Mouse (Mus musculus) spleen, postnatal 10 days (tissue): Measurements from ENCODE around the gene Tmem169.
A peak's percentile ranks its signal among the peaks of the same experiment; 100 is the strongest.
"Not testable (repeated sequence)": the region's sequence is repeated elsewhere in the genome, so short reads cannot be mapped to it uniquely, and the experiment has no call there.

Experiments used
- DNase-seq, 2 experiments: peaks; one replicate each; pipeline ENCODE4 v3.0.0; 2021 to 2022; ENCODE audit warnings: low spot score in 2 of 2

The Tmem169 gene

DNA sequence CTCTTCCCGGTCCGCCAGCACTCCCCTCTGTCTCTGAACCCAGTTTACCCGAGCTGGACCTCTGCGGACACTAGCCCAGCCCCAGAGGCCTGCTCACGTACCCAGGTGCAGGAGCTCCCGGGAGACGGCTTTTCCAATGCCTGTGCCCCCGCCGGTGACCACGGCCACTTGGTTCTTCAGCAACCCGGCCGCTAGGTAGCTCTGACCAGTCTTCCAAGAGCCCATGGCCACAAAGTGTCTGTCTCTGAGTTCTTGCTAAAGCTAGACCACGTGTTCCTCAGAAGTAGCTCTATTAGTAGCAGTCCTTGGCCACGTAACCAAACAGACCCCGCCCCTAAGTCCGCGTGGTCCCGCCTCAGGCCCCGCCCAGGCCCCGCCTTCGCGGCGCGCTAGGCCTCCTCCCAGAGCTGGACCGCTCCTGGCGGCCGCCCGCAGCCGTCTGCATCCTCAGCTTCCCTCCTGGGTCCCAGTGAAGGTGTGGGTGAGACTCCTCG, at the start of gene Tmem169, which contains the start of gene Pecr:
TSS of gene Tmem169 (plus strand) at position 378 of the 494 bp plus-strand sequence.
TSS of gene Pecr (minus strand) at position 323 of the 494 bp plus-strand sequence.
- peak; percentile 79 to 91 for DNase-seq

DNA sequence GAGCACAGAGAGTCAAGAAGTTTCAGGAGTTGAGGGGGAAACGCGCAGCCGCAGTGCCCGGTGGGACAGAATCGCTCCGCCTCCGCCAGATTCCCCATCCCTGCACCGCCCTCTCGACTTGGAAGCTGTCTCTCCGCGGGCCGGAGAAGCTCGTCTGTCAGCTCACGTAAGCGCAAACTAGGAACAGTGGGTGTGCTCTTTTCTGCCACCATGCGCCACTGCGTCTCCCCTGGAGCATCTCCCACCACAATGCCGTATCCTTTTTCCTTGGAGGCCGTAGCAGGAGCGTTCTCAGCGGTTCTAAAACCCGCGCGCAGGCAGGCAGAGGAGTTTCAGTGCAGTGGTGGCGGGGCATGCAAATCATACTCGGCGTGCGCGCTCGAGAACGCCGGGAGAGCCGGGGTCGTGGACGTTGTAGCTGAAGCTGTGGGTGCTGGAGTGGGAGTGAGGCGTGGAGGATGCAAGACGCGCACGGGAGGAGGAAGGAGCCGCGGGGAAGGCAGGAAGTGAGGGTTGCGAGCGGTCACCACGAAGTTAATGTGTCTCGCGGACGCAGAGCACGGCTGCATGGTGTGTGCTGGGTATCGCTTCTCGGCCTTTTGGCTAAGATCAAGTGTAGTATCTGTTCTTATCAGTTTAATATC, 47.7 kb upstream of the Tmem169 start:
- DNase-seq, result peak; percentile 36 to 60

DNA sequence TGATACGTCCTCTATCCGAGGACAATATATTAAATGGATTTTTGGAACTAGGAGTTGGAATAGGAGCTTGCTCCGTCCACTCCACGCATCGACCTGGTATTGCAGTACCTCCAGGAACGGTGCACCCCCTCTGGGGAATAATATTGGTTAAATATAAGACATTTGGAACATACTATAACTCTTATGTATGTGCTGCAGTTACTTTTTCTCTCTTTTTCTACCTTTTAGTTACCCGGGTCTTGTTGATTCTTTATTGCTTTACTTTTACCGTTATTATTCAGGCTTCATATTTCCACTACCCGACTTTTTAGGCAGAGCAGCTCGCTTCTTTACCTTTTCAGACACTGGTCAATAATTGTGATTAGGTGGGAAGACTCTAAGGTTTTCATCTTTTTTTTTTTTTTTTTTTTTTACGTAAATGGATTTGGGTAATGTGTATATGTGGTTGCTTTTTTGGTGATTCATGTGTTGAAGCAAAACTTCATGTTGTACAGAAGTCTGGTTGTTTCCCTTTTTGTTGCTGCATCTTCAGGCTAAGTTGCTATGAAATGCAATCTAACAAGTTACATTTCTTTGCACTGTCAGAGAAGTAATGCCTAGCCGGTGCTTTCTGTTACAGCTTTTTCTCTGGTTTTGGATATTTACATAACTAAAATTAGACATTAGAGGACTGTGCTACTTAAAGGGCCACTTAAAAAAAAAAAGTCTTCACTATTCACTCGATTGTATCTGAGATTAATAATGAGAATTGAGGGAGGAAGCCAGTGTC, 47.0 kb upstream of the Tmem169 start:
- peak in 1 of 2 experiments; percentile 42 for DNase-seq

DNA sequence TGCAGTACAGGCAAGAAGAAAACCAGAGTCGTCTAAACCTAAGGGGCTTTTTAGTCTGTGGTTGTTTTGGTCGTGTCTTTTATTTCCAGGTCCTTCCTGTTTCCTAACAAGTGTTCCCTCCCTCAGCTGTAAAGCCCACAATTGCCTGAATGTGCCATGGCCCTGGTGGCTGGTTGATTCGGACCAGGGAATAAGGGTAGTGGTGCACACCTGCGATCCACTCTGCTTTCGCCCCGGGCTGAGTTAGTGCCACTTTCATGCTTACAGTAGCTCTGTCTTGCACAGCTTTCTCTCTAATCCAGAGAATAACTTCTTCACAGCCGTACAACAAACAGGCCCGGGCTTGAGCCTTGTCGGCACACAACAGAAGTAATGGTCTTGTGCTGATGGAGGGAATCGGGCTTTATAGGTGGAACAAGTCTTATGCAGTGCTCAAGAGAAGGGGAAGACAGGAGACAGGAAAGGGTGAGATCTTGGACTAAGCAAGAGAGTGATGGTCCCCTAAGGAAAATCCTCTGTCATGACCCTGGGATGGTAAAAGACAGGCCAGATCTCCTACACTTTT, 46.1 kb upstream of the Tmem169 start:
- DNase-seq, result no peak

DNA sequence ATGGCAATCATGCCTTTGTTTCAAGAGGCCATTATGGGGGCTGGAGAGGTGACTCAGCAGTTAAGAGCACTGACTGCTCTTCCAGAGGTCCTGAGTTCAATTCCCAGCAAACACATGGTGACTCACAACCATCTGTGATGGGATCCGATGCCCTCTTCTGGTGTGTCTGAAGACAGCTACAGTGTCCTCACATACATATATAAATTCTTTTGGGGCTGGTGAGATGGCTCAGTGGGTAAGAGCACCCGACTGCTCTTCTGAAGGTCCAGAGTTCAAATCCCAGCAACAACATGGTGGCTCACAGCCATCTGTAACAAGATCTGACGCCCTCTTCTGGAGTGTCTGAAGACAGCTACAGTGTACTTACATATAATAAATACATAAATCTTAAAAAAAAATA, 45.1 kb upstream of the Tmem169 start:
- not testable (repeated sequence) for DNase-seq

DNA sequence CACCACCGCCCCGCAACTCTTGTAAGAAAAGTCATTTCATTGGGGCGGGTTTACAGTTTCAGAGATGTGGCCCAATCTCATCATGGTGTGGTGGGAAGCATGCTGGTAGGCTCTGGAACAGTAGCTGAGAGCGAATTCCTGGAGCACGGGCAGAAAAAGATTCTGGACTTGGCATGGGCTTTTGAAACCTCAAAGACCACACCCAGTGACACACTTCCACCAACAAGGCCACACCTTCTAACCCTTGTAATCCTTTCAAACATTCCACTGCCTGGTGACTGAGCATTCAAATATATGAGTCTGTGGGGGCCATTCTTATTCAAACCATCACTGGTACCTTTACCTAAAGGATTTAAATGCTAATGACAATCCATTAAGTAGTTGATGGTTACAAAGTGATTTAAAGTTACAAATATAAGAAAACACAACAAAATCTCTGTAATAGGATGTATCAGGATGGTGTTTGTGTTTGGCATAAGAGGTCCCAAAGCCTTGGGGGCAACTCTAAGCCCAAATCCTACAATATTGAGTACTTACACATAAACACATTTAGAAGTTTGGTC, 41.5 kb upstream of the Tmem169 start:
- no peak for DNase-seq

DNA sequence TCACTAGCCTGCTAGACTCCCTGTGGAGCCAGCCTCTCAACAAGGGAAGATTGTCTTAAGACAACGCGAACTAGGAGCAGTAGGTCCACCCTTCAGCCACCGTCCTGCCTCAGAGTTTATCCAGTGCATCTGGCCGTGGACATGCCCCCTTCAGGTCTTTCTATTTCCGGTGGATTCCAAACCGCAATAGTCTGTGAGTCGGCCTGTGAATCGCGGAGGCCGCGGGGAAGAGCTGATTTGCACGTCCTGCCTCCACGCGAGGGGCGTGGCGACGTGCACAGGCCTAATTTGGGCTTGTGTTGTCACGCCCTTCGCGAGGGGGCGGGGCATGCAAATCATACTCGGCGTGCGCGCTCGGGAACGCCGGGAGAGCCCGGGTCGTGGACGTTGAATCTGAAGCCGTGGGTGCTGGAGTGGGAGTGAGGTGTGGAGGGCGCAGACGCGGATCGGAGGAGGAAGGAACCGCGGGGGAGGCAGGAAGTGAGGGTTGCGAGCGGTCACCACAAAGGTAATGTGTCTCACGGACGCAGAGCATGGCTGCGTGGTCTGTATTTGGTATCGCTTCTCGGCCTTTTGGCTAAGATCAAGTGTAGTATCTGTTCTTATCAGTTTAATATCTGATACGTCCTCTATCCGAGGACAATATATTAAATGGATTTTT, 40.4 kb upstream of the Tmem169 start:
- DNase-seq, result peak; percentile 89 to 97

DNA sequence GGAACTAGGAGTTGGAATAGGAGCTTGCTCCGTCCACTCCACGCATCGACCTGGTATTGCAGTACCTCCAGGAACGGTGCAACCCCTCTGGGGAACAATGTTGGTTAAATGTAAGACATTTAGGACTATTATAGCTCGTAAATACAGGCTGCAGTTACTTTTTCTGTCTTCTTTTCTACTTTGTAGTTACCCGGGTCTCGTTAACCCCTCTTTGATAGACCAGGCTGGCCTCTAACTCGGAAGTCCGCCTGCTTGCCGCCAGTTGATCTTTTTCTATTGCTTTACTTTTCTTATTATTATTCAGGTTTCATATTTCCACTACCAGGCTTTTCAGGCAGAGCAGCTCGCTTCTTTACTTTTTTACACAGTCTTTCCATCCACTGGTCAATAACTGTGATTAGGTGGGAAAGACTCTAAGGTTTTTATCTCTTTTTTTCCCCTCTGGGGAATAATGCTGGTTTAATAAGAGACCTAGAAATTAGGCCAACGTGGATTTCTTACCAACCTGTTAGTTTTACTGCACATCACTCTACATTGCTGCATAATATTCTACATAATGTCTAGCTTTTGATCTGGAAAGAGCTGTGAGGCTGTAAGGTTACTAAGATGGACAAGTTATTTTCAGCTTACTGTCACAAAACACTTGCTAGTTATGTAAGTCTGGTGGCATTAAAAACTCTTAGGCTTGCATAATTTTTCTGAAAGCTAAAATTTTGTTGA, 39.7 kb upstream of the Tmem169 start:
- DNase-seq, result peak in 1 of 2 experiments; percentile 36

DNA sequence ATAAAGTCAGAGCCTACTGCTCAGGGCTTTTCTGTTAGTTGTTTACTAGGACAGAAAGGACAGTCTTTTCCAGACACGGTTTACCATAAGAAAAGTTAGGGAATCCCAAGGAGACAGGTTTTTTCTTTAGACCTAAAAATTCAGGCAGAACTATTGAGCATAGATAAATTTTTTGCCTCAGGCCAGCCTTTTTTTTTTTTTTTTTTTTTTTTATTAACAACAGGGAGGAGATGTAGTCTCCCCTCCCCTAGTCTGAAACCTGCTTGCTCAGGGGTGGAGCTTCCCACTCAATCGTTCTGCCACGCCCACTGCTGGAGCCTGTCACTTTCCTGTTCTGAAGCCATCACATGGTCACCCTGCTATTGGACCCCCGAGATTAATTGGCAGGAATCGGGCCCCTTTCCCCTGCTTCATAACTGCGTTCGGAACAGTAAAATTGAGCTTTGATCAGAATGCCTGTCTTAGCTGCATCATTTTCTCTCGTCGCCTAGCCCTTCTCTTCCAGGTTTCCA, 35.9 kb upstream of the Tmem169 start:
- not testable (repeated sequence) for DNase-seq

DNA sequence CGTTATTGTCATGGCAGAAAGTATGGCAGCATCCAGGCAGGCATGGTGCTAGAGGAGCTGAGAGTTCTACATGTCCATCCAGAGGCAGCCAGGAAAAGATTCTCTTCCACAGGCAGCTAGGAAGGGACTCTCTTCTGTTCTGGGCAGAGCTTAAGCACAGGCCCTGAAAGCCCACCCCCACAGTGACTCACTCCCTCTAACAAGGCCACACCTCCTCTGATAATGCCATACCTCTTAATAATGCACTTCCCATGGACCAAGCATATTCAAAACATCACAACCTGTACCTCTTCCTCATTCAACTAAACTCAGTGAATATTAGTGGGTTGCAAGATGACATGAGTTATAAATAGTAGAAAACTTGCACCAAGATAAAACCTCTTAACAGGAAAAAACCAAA, 32.4 kb upstream of the Tmem169 start:
- no peak for DNase-seq

DNA sequence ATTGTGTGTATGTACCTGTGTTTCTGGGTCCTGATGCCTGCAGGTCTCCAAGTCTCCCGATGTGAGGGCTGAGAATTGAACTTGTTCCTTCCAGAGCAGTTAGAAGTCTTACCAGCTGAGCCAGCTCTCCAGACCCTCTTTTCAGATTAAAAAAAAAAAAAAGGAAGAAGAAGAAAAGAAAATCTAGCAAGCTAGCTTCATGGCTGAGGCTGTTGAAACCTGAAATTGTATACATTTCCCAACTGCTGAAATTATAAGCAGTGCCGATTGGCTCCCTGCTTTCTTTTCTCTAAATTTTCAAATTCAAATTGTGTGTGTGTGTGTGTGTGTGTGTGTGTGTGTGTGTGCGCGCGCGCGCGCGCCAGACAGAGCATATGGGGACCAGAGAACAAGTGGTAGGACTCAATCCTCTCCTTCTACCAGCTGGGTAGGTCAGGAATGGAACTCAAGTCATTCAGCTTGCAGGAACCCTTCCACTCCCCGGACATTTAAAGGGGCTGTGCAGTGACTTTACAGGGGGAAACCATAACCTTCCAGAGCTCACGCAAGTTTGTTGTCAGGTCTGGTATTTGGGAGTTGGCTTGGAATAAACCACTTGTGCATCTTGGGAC, 30.2 kb upstream of the Tmem169 start:
- peak in 1 of 2 experiments; percentile 23 for DNase-seq

DNA sequence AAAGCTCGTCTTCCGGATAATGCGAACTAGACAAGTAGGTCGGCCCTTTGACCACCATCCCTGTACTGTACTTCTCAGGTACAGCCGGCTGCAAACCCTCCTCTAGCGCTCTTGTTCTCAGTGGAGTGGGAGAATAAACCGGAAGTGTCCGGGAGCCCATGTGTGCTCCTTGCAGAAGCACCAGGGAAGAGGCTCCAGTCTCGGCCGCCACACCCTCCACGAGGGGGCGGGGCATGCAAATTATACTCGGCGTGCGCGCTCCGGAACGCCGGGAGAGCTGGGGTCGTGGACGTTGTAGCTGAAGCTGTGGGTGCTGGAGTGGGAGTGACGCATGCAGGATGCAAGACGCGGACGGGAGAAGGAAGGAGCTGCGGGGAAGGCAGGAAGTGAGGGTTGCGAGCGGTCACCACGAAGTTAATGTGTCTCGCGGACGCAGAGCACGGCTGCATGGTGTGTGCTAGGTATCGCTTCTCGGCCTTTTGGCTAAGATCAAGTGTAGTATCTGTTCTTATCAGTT, 29.6 kb upstream of the Tmem169 start:
- DNase-seq, result peak; percentile 74 to 89

DNA sequence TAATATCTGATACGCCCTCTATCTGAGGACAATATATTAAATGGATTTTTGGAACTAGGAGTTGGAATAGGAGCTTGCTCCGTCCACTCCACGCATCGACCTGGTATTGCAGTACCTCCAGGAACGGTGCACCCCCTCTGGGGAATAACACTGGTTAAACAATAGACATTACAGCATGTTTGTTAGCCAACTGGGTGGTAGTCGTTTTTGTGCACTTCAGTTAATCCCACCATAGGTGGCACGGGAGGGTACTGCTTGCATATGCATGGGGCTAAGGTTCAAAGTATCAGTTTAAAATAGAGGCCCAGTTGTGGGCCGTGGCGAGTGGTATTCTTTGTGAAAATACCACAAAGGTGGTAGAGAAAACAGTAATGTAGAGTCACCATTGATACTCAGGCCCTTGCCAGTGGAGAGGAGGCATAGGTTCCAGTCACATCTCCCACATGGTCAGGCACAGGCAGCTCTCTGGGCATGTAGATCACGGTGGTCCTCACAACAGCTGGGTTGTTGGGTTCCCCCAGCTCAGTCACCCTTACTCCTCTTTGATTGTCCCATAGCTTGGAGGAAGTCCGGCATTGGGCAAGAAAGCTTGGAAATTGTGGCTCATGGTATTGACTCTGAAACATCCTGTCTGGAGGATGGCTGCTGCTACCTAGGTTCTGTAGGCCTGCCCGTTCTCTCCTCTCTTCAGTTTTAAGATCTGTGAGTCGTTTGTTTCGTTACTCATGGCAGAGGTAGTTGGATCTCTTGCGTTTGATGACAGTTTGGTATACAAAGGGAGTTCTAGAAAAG, 28.9 kb upstream of the Tmem169 start:
- DNase-seq, result peak; percentile 10 to 59

DNA sequence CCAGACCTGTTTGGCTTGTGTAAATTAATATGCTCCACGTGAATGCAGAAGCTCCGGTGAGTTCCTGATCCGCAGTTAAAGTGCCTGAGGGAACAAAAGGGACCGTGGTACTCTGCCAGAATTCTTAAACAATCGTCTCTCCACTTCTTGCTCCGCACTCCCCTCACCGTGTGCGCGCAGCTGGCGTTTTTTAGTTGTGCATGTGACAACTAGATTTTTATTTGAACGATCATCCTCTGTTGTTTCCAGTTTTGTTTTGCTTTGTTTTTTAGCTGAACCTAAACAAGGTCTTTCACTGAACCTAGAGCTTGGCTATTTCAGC, 28.4 kb upstream of the Tmem169 start:
- DNase-seq, result no peak

DNA sequence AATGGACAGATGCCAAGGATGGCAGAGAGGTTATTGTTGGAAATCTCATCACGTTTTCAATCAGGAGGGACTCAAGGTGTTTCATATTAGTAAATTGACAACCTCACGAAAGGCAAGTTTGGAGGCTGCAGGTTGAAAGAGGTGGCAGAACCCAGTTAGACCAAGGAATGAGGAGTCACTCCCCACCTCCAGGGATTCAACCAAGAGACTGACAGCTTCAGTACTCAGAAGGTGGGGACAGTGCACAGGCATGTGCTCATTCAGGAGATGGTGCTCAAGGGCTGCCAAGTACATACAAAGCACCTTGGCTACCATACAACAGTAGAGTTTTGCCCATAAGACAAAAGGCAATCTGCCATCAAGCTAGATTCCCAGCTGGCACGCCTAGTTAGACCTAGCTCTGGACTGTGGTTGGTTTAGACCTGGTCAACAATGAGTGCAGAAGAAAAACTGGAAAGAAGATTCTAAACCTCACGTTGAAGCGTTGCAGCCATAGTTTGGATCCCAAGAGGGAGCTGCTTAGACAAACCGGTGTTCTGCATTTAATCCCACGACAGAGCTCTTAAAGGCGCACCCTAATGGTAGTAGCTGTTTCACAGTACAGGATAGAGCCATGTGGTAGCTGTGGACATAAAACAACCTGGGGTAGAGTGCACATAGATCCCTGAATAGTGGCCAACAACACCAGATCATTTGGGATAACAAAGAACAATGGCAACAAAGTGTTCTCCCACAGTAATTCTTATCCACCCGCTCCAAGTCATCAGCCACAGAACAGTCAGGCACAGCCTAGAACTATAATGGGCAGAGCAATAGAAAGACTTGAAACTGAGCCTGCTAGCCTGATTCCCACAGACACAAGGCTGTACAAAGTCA, 27.6 kb upstream of the Tmem169 start:
- DNase-seq, result no peak

DNA sequence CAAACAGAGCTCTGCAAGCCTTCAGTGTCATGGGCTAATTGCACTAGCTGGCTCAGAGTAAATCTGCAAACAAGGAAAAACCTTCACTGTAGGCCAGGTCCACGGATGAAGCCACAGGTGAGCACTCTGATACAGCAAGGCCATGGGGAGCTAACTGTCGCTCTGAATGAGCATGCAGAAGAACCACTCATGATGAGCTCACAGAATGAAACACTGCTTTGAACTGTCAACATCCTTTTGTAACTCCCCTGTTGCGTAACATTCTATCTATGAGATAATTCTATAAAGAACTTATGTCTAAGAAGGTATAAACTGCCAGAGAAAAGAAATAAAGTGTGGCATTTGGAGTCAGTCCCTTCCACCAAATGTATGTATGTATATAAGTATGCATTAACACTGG, 21.1 kb upstream of the Tmem169 start:
- DNase-seq, result no peak

DNA sequence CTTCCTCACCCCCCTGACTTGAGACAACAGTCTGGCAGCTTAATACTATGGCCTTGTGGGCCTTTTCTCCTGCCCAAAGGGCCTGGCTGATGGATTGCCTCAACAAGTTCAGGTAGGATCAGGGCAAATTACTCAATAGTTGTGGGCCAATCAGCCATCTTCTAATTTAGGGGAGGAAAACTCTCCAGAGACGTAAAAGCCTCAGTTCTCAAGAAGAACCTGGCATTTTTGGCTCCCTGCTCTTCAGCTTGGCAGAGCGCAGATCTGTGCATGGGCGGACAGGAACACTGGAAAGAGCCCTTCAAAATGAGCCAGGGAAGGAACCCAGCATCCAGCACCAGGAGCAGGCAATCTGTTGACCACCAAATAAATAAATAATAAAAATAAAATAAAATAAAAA, 6.1 kb upstream of the Tmem169 start:
- no peak for DNase-seq

DNA sequence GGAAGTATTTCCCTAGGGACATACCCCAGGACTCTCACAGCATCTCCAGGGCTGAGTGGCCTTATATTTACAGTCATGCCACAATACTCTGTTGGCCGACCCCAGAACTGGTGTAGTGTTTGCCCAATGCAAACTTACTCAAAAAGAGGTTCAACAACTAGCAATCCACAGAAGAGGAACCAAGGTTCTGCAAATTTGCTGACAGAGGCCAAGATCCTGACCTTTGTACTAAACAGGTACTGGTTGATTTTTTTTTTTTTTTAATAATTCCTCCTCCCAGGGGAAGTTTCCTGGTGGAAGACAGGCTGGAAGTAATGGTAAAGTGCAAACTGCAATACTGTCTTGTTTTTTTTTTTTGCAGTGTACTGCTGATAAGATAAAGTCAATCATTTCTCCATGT, 1.6 kb upstream of the Tmem169 start:
- DNase-seq, result no peak

DNA sequence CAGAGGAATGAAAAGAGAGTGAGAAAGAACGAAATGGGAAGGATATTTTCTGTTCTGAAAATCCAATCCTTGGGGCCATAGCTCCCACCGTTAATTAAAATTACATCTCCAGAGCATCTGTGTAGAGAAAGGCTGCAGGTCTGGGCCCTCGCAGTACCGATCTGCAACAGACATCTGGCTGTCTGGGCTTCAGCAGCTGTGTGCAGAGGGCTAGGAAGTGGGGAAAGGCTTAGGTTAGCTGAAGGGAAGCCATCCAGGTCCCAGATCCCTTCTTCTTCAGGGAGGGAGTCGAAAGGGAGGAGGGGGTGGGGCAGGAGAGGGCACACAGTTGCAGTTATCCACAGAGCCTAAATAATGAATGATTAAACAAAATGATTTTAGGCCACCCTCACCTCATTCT, 370 bp downstream of the Tmem169 start:
- no peak for DNase-seq
